Mouse (Mus musculus) testis, postnatal 14 days (tissue): ENCODE measurements around the gene Adam17.

Experiments
- DNase-seq: peaks from one replicate; pipeline ENCODE4 v3.0.0; 2021; ENCODE audit warnings: low spot score

Gene Adam17

GRCm38 (mm10) chr12:21312201-21312600 is 61.2 kb downstream of the Adam17 start:
- no peak for DNase-seq

- no peak for DNase-seq
These were observed 66.7 kb downstream of the Adam17 start for GRCm38 (mm10) chr12:21306721-21307120.

- no peak for DNase-seq
These were observed 67.7 kb downstream of the Adam17 start for GRCm38 (mm10) chr12:21305741-21306140.

- no peak for DNase-seq
These were observed 71.1 kb downstream of the Adam17 start for GRCm38 (mm10) chr12:21302361-21302783.

GRCm38 (mm10) chr12:21301932-21302331 is 71.5 kb downstream of the Adam17 start:
- DNase-seq = no peak

GRCm38 (mm10) chr12:21301324-21301723 is 72.1 kb downstream of the Adam17 start:
- DNase-seq = no peak

- DNase-seq = no peak
These were observed 74.6 kb downstream of the Adam17 start for GRCm38 (mm10) chr12:21298856-21299255.

GRCm38 (mm10) chr12:21289651-21290050 is 83.8 kb downstream of the Adam17 start:
- DNase-seq = no peak

GRCm38 (mm10) chr12:21288716-21289395 is 84.6 kb downstream of the Adam17 start:
- DNase-seq = no peak

- no peak for DNase-seq
These were observed 86.5 kb downstream of the Adam17 start for GRCm38 (mm10) chr12:21286712-21287650.

- peak; percentile 99 for DNase-seq
These were observed 87.2 kb downstream of the Adam17 start, which contains the start of gene Itgb1bp1 for GRCm38 (mm10) chr12:21286243-21286622. Gene Itgb1bp1 (minus strand): TSS chr12:21286284.

GRCm38 (mm10) chr12:21285508-21286242 is 87.8 kb downstream of the Adam17 start:
- no peak for DNase-seq

- DNase-seq = no peak
These were observed 88.5 kb downstream of the Adam17 start, which contains the start of gene Cpsf3 for GRCm38 (mm10) chr12:21284761-21285441. Gene Cpsf3 (plus strand): TSS chr12:21285391.

- DNase-seq = no peak
These were observed 96.0 kb downstream of the Adam17 start for GRCm38 (mm10) chr12:21277352-21277864.

GRCm38 (mm10) chr12:21274446-21274845 is 99.0 kb downstream of the Adam17 start:
- no peak for DNase-seq
